Mouse (Mus musculus) midbrain, embryonic 10.5 days (tissue): ENCODE data around the gene Rec8. TPM values are rescaled to one million over a fixed set of nuclear protein-coding genes. Genes with fewer than 3 reads are reported as not detected.

Experiments
- DNase-seq: peaks from one replicate; pipeline ENCODE4 v3.0.0-alpha.2; 2017; ENCODE audit warnings: low spot score
- H3K27ac ChIP-seq: fragments of 300-500 bp; sonication (generic); replicated peaks from 2 replicates; pipeline ENCODE4 v1.5.1; 2016; ENCODE audit warnings: mild to moderate bottlenecking
- H3K27me3 ChIP-seq: fragments of 300-500 bp; sonication (generic); 2 replicates; pipeline ENCODE4 v1.6.1; 2016; ENCODE audit warnings: low read depth, mild to moderate bottlenecking; ENCODE audit not compliant: poor library complexity, severe bottlenecking
- H3K36me3 ChIP-seq: fragments of 300-500 bp; sonication (generic); 2 replicates; pipeline ENCODE4 v1.6.1; 2016; ENCODE audit warnings: mild to moderate bottlenecking, moderate library complexity
- H3K4me1 ChIP-seq: fragments of 300-500 bp; sonication (generic); 2 replicates; pipeline ENCODE4 v1.6.1; 2016
- H3K4me3 ChIP-seq: fragments of 300-500 bp; sonication (generic); 2 replicates; pipeline ENCODE4 v1.5.1; 2016; ENCODE audit warnings: mild to moderate bottlenecking, moderate library complexity
- H3K9me3 ChIP-seq: fragments of 300-500 bp; sonication (generic); replicated peaks from 2 replicates; pipeline ENCODE4 v1.6.1; 2016; ENCODE audit warnings: mild to moderate bottlenecking
- WGBS: fragments of 180-500 bp; shearing (Covaris S2); methylation state at CpG from one replicate; pipeline ENCODE4 v1.1.7; 2016; 5-methylcytosine and 5-hydroxymethylcytosine counted together
- polyA plus RNA-seq: library from polyadenylated mRNA; unstranded; fragments of >200 nt; fragmentation: Nextera tagmentation; extraction: Ambion mirVana; gene quantifications from 2 replicates; pipeline ENCODE4 v1.2.1, GENCODE M21; 2016

Gene Rec8
- polyA plus RNA-seq, 1 experiment from 2014 or later = 5.5 TPM

- Histone ChIP-seq H3K4me1 (peaks cover 14% of the 10 kb centered on the region), H3K36me3 (peaks cover 90% of the 10 kb centered on the region), H3K4me3 (peak overlapping the region; percentile 42), H3K9me3 (no peaks in the 10 kb centered on the region), H3K27me3 (no peaks in the 10 kb centered on the region), H3K27ac (peak overlapping the region; percentile 75)
- peak; percentile 80 for DNase-seq
- WGBS = 20% methylated on average over 19 of the region's 19 CpGs
Observed at GRCm38 (mm10) chr14:55603633-55604576, 13.9 kb upstream of the Rec8 start.

GRCm38 (mm10) chr14:55604823-55605222 lies 13.0 kb upstream of the Rec8 start:
- peaks cover 90% of the 10 kb centered on the region for H3K36me3 ChIP-seq

GRCm38 (mm10) chr14:55605743-55606459 lies 11.9 kb upstream of the Rec8 start:
- peaks cover 81% of the 10 kb centered on the region for H3K36me3 ChIP-seq
- peaks cover 14% of the 10 kb centered on the region for H3K4me1 ChIP-seq
- H3K27ac ChIP-seq = no peak overlapping the region
- no peak overlapping the region for H3K4me3 ChIP-seq
- 92% methylated on average over 16 of the region's 16 CpGs for WGBS
- no peaks in the 10 kb centered on the region for H3K9me3 ChIP-seq
- no peak for DNase-seq
- no peaks in the 10 kb centered on the region for H3K27me3 ChIP-seq

More at GRCm38 (mm10) chr14:55604823-55605222, 13.0 kb upstream of the Rec8 start:
- Histone ChIP-seq H3K4me3 (no peak overlapping the region), H3K4me1 (peaks cover 14% of the 10 kb centered on the region), H3K27me3 (no peaks in the 10 kb centered on the region), H3K9me3 (no peaks in the 10 kb centered on the region), H3K27ac (no peak overlapping the region)
- DNase-seq = no peak
- WGBS = 89% methylated on average over 11 of the region's 11 CpGs

- no peak overlapping the region for H3K27ac ChIP-seq
- 96% methylated on average over 6 of the region's 6 CpGs for WGBS
- no peaks in the 10 kb centered on the region for H3K9me3 ChIP-seq
- peaks cover 12% of the 10 kb centered on the region for H3K4me1 ChIP-seq
- peaks cover 57% of the 10 kb centered on the region for H3K36me3 ChIP-seq
- no peak overlapping the region for H3K4me3 ChIP-seq
- DNase-seq = no peak
- no peaks in the 10 kb centered on the region for H3K27me3 ChIP-seq
Observed at GRCm38 (mm10) chr14:55608339-55608738, 9.5 kb upstream of the Rec8 start.

- no peak for DNase-seq
- WGBS = 76% methylated on average over 6 of the region's 6 CpGs
- Histone ChIP-seq H3K4me1 (peaks cover 12% of the 10 kb centered on the region), H3K27ac (no peak overlapping the region), H3K27me3 (peaks cover 1% of the 10 kb centered on the region), H3K9me3 (no peaks in the 10 kb centered on the region), H3K4me3 (no peak overlapping the region), H3K36me3 (peaks cover 16% of the 10 kb centered on the region)
Observed at GRCm38 (mm10) chr14:55613346-55613745, 4.5 kb upstream of the Rec8 start.

GRCm38 (mm10) chr14:55614565-55615178 lies 3.2 kb upstream of the Rec8 start:
- Histone ChIP-seq H3K9me3 (no peaks in the 10 kb centered on the region), H3K4me1 (peaks cover 18% of the 10 kb centered on the region), H3K4me3 (no peak overlapping the region), H3K27me3 (peaks cover 6% of the 10 kb centered on the region), H3K36me3 (peaks cover 3% of the 10 kb centered on the region), H3K27ac (no peak overlapping the region)
- WGBS = 85% methylated on average over 7 of the region's 7 CpGs
- no peak for DNase-seq

GRCm38 (mm10) chr14:55615876-55616275 lies 2.0 kb upstream of the Rec8 start:
- WGBS = 38% methylated on average over 2 of the region's 2 CpGs
- Histone ChIP-seq H3K9me3 (no peaks in the 10 kb centered on the region), H3K27ac (no peak overlapping the region), H3K36me3 (no peaks in the 10 kb centered on the region), H3K27me3 (peaks cover 6% of the 10 kb centered on the region), H3K4me3 (no peak overlapping the region), H3K4me1 (peaks cover 18% of the 10 kb centered on the region)
- no peak for DNase-seq

GRCm38 (mm10) chr14:55616844-55617243 lies 993 bp upstream of the Rec8 start:
- Histone ChIP-seq H3K27me3 (peaks cover 6% of the 10 kb centered on the region), H3K4me1 (peaks cover 18% of the 10 kb centered on the region), H3K9me3 (no peaks in the 10 kb centered on the region), H3K4me3 (no peak overlapping the region), H3K36me3 (no peaks in the 10 kb centered on the region), H3K27ac (no peak overlapping the region)
- no peak for DNase-seq
- WGBS = 92% methylated on average over 2 of the region's 2 CpGs

- WGBS = 60% methylated on average over 22 of the region's 22 CpGs
Observed at GRCm38 (mm10) chr14:55618486-55619195, 804 bp downstream of the Rec8 start.

GRCm38 (mm10) chr14:55628077-55628827 lies 10.4 kb downstream of the Rec8 start:
- peaks cover 97% of the 10 kb centered on the region for H3K36me3 ChIP-seq
- 95% methylated on average over 27 of the region's 27 CpGs for WGBS

More at GRCm38 (mm10) chr14:55618486-55619195, 804 bp downstream of the Rec8 start:
- Histone ChIP-seq H3K27ac (no peak overlapping the region; the same call in 1 of the 2 replicates), H3K36me3 (0 out of 2 replicates have a peak, but pooled peaks cover under 1% of the 10 kb centered on the region), H3K4me3 (peak overlapping the region; percentile 38), H3K27me3 (peaks cover 6% of the 10 kb centered on the region), H3K4me1 (peaks cover 18% of the 10 kb centered on the region), H3K9me3 (no peaks in the 10 kb centered on the region)
- no peak for DNase-seq

GRCm38 (mm10) chr14:55629312-55629711 lies 11.5 kb downstream of the Rec8 start:
- Histone ChIP-seq H3K9me3 (no peaks in the 10 kb centered on the region), H3K4me1 (peaks cover 5% of the 10 kb centered on the region), H3K27me3 (no peaks in the 10 kb centered on the region), H3K4me3 (no peak overlapping the region), H3K27ac (no peak overlapping the region), H3K36me3 (peaks cover 100% of the 10 kb centered on the region)
- 67% methylated on average over 5 of the region's 5 CpGs for WGBS
- no peak for DNase-seq

More at GRCm38 (mm10) chr14:55628077-55628827, 10.4 kb downstream of the Rec8 start:
- no peak overlapping the region for H3K27ac ChIP-seq
- no peak overlapping the region for H3K4me3 ChIP-seq
- H3K9me3 ChIP-seq = no peaks in the 10 kb centered on the region
- no peaks in the 10 kb centered on the region for H3K4me1 ChIP-seq
- no peaks in the 10 kb centered on the region for H3K27me3 ChIP-seq
- DNase-seq = no peak
